Mouse (Mus musculus) lung, postnatal 14 days (tissue): Measurements from ENCODE around the gene Tmco1.

Experiments
- DNase-seq: peaks from one replicate; pipeline ENCODE4 v3.0.0; 2021

Tmco1 gene

GRCm38 (mm10) chr1:167308261-167309054 lies at the start of gene Tmco1:
Tmco1 (plus strand) TSS chr1:167308378.
- DNase-seq, result peak; percentile 99

DNA sequence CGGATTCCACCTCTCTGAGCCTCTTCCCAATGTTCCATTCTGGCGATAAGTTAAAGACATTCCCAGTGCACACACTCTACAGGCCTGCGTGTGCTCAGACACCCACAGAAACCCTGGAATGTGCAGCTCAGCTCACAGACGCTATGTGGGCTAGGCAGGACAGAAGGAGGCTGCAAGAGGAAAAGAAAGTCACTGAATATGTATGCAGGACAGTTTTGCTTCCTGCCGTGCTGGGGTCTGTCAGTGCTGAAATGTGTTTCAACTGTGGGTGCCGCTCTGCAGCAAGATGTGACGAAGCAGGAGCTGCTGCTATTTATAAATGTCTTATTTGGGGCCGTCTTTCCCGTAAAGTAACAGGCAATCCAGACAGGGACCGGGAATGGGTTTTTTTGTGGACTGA lies 48.5 kb upstream of the Tmco1 start:
- no peak for DNase-seq

DNA sequence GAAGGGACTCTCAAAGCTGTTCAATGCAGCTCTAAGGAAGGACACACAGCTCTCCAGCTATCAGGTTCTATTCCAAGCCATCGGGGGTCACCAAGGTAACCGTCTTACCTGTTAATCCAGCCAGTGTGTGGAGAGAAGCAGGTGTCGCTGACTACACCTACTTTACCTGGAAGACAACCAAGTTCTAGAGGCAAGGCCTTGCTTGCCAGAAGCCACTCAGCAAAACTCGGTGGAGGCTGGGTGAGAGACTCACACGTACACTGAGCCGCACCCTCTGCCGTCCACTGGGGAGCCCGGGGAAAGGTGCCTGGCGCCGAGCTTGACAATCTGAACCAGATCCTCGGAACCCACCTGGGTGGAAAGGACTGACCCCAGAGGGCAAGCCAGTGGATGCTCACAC lies 46.4 kb upstream of the Tmco1 start:
- peak; percentile 45 for DNase-seq

DNA sequence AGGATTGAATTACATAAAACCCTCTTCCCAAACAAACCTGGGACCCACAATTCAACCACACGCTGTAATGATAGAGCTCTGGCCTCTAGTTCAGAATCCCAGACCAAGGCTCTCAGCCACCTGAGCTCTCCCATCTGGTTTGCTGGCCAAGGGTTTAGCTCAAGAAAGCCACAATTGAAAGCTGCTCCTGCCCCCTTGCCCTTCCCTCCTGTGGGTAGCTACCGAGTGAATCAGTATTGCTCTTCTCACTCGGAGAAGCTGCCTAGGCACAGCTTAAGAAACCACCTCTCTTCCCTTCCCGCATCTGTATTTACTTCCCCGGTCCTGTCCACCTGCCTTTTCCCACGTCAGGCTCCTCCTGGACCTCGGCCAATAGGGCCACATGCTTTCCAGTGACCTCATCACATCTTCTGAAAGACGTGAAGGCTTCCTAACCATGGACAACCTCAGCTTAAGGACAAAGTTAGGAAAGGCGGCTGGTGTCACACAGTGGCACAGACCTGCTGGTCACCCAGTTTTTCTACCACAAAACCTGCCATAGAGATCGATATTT lies 45.6 kb upstream of the Tmco1 start:
- no peak for DNase-seq

DNA sequence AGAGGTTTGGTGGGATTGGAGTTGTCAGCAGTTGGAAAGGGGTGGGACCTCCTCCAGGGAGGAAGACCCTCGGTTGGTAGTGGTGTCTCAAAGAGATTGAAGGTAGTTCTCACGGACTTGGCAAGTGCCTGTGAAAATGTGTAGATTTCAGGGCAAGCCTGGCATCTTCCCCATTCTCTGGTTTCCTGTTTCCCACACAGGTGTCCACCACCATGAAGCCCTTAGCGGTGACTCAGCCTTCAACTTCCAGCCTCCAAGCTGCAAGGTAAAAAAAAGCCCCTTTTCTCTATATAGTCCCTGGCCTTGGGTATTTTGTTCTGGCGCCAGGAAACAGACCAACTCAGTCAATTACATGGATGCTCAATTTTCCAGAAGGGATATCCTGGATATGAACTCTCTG lies 42.8 kb upstream of the Tmco1 start:
- no peak for DNase-seq

- no peak for DNase-seq
Measured at GRCm38 (mm10) chr1:167266720-167267119, 41.5 kb upstream of the Tmco1 start.

- DNase-seq, result no peak
Measured at GRCm38 (mm10) chr1:167268360-167269063, 39.7 kb upstream of the Tmco1 start.

DNA sequence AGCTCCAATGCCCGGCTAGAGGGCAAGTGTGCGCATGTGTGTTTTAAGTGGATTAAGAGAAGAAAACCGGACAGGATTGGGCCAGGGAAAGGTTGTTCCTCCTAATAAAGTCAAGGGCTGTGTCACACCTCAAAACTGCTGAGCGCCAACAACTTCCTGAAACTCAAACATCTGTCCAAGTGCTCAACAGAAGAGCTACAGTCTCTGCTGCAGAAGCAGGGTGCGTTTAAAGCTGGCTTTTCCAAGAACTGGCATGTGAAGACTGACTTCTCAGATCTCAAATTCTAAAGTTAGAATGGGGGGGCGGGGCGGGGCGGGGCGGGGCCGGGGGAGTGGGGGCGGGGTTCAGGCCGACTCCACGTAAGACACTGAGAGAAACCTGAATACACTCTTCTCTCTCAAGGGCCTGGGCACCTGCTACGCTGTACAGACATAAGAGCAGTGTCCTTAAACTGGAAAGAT lies 38.8 kb upstream of the Tmco1 start:
- DNase-seq, result no peak

- peak; percentile 87 for DNase-seq
Measured at GRCm38 (mm10) chr1:167269856-167270270, 38.3 kb upstream of the Tmco1 start.

GRCm38 (mm10) chr1:167270342-167271111 lies 37.7 kb upstream of the Tmco1 start:
- peak; percentile 64 for DNase-seq

DNA sequence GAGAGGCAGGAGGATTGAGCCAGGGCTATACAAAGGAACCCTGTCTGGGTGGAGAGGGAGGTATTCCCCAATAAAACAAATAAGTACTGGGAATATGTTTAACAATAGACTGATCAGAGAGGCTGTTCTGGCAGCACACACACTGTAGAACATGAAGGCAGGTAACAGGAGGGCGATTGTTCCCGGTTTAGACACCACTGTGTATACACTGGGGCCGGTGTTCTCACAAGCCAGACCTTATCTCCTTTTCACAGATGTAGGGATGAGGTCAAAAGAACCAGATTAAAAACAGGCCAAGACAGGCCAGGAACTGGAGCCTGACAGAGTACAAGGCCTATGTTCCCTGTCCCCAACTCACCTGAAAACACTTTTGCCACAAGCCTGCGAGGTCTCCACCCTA lies 36.9 kb upstream of the Tmco1 start:
- no peak for DNase-seq

DNA sequence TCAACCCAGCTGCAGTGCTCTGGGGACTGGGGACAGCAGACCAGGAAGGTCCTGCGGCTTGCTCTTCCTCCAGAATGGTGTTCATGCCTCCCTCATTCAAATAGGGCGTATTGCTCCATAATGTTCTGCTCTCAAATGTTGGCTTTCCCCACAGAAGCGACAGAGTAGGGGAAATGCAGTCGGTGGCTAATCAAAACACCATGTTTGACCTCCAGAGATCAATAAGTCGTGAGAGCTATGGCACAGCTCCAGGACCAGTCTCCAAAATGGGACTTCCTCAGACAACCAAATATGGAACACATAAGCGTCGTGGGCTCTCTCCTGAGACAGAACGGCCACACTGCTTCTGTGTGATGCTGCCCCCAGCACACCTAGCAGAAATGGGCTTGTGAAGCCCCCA lies 36.3 kb upstream of the Tmco1 start:
- DNase-seq, result peak; percentile 55

DNA sequence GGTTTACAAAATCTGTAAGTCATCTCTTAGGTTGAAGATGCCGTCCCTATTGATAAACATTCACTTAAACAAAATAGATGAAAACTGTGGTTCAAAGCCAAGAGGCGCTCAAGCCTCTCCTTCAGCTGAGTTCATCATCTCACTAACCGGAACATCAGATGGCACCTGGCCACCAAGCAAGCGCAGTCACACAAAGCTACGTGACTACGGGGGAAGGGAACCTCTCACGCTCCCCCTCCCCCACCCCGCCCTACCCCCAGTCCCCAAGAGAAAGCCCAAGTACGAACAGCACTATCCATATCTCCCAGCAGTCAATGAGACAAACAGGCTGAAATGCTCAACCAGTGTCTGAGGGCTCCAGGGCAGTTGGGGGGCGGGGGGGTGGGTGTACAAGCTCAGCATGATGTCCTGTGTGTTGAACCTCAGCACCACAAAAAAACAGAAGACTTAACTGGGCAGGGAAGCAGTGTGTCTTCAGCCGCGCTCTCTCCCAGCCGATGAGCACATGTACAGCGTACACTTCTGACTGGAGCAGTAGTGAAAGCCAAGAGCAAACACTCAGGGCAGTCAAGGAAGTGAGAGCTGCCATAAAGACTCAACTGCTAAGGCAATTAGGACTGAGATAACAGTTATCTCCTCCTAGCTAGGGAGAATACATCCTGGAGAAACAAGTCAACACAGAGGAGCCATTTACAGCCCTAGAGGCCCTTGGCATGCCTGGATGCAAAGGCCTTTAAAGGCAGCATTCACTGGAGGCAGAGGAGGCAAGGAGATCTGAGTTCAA lies 34.6 kb upstream of the Tmco1 start:
- DNase-seq, result no peak

DNA sequence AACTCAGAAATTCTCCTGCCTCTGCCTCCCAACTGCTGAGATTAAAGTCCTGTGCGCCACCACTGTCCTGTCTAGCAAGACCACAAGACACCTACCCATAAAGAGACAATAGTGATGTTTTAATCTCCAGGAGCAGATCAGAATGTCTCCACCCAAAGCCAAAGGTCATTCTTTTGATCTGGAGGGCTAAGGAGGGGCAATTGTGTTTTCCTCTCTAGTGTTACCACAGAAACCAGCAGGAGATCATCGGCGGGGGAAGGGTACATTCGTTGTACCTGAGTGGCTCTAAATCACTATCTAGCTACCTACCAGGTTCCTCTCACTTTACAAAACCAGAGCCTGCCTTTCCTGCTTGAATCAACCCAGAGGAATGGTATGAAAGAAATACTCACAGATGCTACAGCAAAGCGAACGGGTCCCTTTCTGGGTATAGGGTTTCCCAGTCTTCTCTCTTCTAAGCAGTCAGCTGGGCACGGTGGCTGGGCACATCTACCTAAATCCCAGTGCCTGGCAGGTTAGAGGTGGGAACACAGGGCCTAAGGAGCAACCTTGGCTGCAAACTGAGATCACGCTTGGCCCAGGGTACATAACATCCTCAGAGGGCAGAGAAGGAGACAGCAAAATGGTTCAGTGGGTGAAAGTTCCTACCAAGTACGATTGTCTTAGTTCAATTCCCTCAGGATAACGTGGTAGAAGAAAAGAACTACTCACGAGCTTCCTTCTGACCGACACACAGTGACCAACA lies 33.4 kb upstream of the Tmco1 start:
- DNase-seq, result no peak

DNA sequence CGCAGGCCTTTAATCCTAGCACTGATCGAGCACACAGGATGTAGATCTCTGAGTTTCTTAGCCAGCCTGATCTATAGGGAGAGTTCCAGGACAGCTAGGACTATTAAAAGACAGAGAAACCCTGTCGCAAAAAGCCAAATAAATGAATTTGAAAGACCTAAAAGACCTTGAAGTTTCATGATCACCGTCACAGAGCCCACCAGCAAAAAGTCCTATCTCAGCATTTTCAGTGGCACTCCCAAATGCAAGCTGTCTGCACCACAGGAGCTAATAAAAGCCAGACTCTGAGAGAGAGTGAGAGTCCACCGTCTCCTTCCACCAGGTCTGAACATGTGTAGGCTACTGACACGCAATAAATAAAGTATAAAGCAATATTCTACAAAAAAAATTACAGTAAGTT lies 29.8 kb upstream of the Tmco1 start:
- DNase-seq, result no peak

GRCm38 (mm10) chr1:167279160-167279715 lies 28.9 kb upstream of the Tmco1 start:
- DNase-seq, result no peak

DNA sequence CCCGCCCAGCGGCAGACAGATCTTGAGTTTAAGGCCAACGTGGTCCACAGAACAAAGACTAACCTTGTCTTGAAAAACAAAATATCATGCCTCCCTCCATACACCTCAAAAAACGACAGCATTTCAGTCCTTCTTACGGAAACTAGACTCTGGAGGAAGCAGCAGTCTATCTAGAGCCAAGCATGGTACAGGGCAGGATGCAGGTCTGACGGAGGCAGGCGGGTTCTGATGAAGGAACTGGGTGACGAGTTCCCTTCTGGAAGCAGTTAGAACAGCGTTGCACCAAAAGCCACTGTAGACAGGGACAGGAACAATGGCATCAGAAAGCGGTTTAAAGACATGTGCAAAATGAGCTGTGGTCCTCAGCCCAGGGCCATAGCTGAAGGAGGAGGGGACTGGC lies 28.1 kb upstream of the Tmco1 start:
- no peak for DNase-seq

- no peak for DNase-seq
Measured at GRCm38 (mm10) chr1:167282112-167282511, 26.1 kb upstream of the Tmco1 start.

DNA sequence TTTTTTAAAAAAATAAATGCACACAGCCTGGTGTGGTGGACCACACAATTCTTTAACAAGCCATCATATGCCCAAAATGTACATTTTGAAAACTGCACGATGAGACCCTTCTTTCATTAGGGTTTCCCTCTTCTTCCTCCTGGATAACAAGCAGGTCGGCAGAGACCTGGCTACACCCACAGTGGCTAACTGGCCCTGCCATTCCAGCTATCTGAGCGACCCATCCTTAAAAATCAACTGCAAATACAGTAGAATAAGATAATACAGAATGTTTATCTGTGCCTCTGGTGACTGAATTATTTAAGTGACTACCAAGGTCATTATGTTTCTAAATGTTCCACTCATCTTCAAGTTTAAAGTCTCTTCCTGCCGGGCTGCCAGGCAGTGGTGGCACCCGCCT lies 25.4 kb upstream of the Tmco1 start:
- DNase-seq, result no peak

GRCm38 (mm10) chr1:167283441-167284257 lies 24.5 kb upstream of the Tmco1 start:
- peak; percentile 53 for DNase-seq
